Mouse (Mus musculus) G1E (cell line): ENCODE results near the gene Ppp1r12b.

ENCODE experiments used
- CTCF ChIP-seq: IDR thresholded peaks from 2 replicates; pipeline ENCODE4 v1.5.1; 2012; ENCODE audit warnings: low read depth, low read length, inconsistent platforms, mixed read lengths
- GATA1 ChIP-seq: IDR thresholded peaks from 2 replicates; pipeline ENCODE4 v1.6.1; 2012; ENCODE audit warnings: borderline replicate concordance, low read length, inconsistent platforms, mixed read lengths
- GATA2 ChIP-seq: IDR thresholded peaks from 2 replicates; pipeline ENCODE4 v1.6.1; 2012; ENCODE audit warnings: low read depth, low read length, inconsistent platforms, borderline replicate concordance

DNA sequence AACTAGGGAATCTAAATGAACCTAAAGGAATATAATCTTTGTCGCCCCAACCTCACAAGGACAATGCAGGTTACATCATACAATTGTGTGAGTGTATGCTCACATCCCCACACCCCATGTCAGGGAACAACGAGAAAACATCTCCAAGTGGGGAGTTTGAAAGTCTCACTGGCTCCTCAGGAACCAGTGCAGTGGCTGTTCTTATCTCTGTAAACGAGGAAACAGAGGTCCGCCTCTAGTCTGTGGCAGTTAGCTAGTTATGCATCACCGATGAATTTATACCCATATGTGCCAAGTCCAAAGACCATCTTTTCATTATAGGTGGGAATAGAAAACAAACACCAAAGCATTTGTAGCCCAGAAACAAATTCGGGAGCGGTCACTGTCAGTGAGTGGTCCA is 194.2 kb downstream of the Ppp1r12b start:
- TF ChIP-seq CTCF (no peak), GATA2 (no peak), GATA1 (no peak)
